Mouse (Mus musculus): ENCODE data around the gene Coq4. TPM values are rescaled to one million over a fixed set of nuclear protein-coding genes. Genes with fewer than 3 reads are reported as not detected.

The Coq4 gene
- polyA plus RNA-seq, 1 experiment from 2014 or later, result 25.4 TPM

DNA sequence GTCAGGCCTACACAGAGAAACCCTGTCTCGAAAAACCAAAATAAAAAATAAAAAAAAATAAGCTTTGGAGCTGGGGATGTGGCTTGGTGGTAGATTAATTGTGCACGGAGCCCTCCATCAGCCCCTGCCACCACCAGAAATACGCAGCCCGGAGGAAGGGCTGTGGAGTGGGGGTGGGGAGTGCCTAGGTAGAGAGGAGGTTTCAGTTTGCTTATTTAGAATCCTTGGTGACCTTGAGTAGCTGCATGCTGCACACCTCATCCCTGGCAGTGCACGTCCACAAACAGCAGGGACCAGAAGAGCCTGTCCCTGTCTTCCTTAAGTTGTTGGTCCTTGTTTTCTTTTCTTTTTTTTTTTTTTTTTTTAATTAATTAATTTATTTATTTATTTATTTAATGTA lies 46.5 kb downstream of the Coq4 start:
- Histone ChIP-seq H3K9me3 (no peaks in the 10 kb centered on the region), H3K4me2 (no peak overlapping the region), H3K4me3 (no peak overlapping the region), H3K36me3 (peaks cover 45% of the 10 kb centered on the region), H3K4me1 (no peaks in the 10 kb centered on the region; the same call in 1 of the 2 replicates), H3K27ac (no peak overlapping the region), H3K9ac (no peak overlapping the region), H3K27me3 (no peaks in the 10 kb centered on the region)
- WGBS, result 94% methylated on average over 5 of the region's 5 CpGs
- ATAC-seq (ENCODE audit: insufficient number of reproducible peaks, low FRiP score, low TSS enrichment, low read depth), result no peak

DNA sequence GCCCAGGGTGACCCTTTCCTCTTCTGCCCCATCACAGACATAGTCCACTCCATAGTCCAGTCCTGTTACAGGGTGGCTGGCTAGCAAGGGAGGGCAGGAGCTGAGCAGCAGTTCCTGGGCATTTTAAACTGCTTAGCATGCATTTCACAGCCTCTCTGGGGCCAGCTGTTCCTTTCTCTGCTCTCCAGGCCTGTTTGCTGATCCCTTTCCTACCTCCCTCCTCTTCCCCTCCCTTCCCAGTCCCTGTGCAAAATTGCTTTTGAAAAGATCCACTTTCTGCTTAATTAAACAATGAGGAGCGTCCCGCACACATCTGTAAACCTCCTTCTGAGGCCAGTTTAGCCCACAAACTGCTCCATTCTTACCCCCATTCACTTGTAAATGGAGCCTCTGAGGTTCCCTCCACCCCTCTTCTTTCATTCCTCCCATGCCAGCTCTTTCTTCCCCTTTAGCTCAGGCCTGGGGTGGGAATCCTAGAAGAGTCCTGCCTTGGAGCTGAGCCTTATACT lies 48.2 kb downstream of the Coq4 start:
- peaks cover 59% of the 10 kb centered on the region for H3K36me3 ChIP-seq
- H3K27ac ChIP-seq, result no peak overlapping the region
- no peak overlapping the region for H3K9ac ChIP-seq
- H3K4me2 ChIP-seq, result no peak overlapping the region
- no peaks in the 10 kb centered on the region for H3K4me1 ChIP-seq
- WGBS, result 69% methylated on average over 2 of the region's 2 CpGs
- no peaks in the 10 kb centered on the region for H3K27me3 ChIP-seq
- no peak for ATAC-seq (ENCODE audit: insufficient number of reproducible peaks, low FRiP score, low TSS enrichment, low read depth)
- no peak overlapping the region for H3K4me3 ChIP-seq
- no peaks in the 10 kb centered on the region for H3K9me3 ChIP-seq

GRCm38 (mm10) chr2:29839460-29839859 lies 52.2 kb downstream of the Coq4 start:
- H3K4me3 ChIP-seq, result no peak overlapping the region
- H3K27me3 ChIP-seq, result peaks cover 16% of the 10 kb centered on the region
- H3K36me3 ChIP-seq, result peaks cover 74% of the 10 kb centered on the region
- H3K4me2 ChIP-seq, result no peak overlapping the region
- no peak overlapping the region for H3K9ac ChIP-seq
- no peak overlapping the region for H3K27ac ChIP-seq
- no peaks in the 10 kb centered on the region for H3K9me3 ChIP-seq
- 56% methylated on average over 4 of the region's 4 CpGs for WGBS
- no peaks in the 10 kb centered on the region for H3K4me1 ChIP-seq
- ATAC-seq (ENCODE audit: insufficient number of reproducible peaks, low FRiP score, low TSS enrichment, low read depth), result no peak

GRCm38 (mm10) chr2:29843231-29844105 lies 56.2 kb downstream of the Coq4 start:
- Histone ChIP-seq H3K4me2 (no peak overlapping the region), H3K27me3 (peaks cover 56% of the 10 kb centered on the region), H3K36me3 (peaks cover 49% of the 10 kb centered on the region), H3K9me3 (no peaks in the 10 kb centered on the region), H3K4me1 (peaks cover 13% of the 10 kb centered on the region), H3K9ac (no peak overlapping the region), H3K4me3 (no peak overlapping the region), H3K27ac (no peak overlapping the region)
- 70% methylated on average over 9 of the region's 9 CpGs for WGBS
- no peak for ATAC-seq (ENCODE audit: insufficient number of reproducible peaks, low FRiP score, low TSS enrichment, low read depth)

GRCm38 (mm10) chr2:29844115-29844514 lies 56.8 kb downstream of the Coq4 start:
- H3K9ac ChIP-seq, result no peak overlapping the region

GRCm38 (mm10) chr2:29844661-29845060 lies 57.4 kb downstream of the Coq4 start:
- 31% methylated on average over 3 of the region's 3 CpGs for WGBS
- Histone ChIP-seq H3K27me3 (peaks cover 58% of the 10 kb centered on the region), H3K27ac (no peak overlapping the region), H3K9me3 (no peaks in the 10 kb centered on the region), H3K36me3 (peaks cover 38% of the 10 kb centered on the region), H3K9ac (no peak overlapping the region), H3K4me2 (no peak overlapping the region), H3K4me1 (peaks cover 13% of the 10 kb centered on the region), H3K4me3 (no peak overlapping the region)
- ATAC-seq (ENCODE audit: insufficient number of reproducible peaks, low FRiP score, low TSS enrichment, low read depth), result no peak

More at GRCm38 (mm10) chr2:29844115-29844514, 56.8 kb downstream of the Coq4 start:
- Histone ChIP-seq H3K36me3 (peaks cover 43% of the 10 kb centered on the region), H3K27ac (no peak overlapping the region), H3K9me3 (no peaks in the 10 kb centered on the region), H3K4me1 (peaks cover 13% of the 10 kb centered on the region), H3K27me3 (peaks cover 58% of the 10 kb centered on the region), H3K4me3 (no peak overlapping the region), H3K4me2 (no peak overlapping the region)
- whole genome bisulfite sequencing, result 90% methylated on average over 2 of the region's 2 CpGs
- no peak for ATAC-seq (ENCODE audit: insufficient number of reproducible peaks, low FRiP score, low TSS enrichment, low read depth)

DNA sequence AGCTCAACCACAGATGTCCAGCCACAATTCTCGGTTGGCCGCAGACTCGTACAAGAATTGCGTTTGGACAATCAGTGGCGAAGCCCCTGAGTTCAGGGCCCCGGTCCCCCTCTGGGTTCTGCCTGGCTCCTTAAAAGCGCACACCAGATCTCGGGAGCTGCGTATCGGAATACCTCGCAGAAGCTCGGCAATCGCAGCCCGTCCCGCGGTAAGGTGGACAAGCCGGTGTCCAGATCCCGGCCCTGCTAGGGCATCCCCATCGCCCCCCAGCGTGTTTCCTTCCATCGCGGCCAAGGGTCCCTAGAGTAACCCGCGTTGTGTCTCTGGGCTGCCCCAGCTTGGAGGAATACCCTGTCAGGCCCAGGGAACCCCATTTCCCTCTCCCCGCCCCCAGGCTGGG lies 58.3 kb downstream of the Coq4 start:
- peaks cover 32% of the 10 kb centered on the region for H3K36me3 ChIP-seq
- WGBS, result 17% methylated on average over 25 of the region's 25 CpGs
- no peak overlapping the region for H3K27ac ChIP-seq
- no peak overlapping the region for H3K9ac ChIP-seq
- peak overlapping the region; percentile 21 for H3K4me3 ChIP-seq
- peaks cover 58% of the 10 kb centered on the region for H3K27me3 ChIP-seq
- peaks cover 13% of the 10 kb centered on the region for H3K4me1 ChIP-seq
- ATAC-seq (ENCODE audit: insufficient number of reproducible peaks, low FRiP score, low TSS enrichment, low read depth), result no peak
- H3K4me2 ChIP-seq, result peak overlapping the region; percentile 36
- no peaks in the 10 kb centered on the region for H3K9me3 ChIP-seq

DNA sequence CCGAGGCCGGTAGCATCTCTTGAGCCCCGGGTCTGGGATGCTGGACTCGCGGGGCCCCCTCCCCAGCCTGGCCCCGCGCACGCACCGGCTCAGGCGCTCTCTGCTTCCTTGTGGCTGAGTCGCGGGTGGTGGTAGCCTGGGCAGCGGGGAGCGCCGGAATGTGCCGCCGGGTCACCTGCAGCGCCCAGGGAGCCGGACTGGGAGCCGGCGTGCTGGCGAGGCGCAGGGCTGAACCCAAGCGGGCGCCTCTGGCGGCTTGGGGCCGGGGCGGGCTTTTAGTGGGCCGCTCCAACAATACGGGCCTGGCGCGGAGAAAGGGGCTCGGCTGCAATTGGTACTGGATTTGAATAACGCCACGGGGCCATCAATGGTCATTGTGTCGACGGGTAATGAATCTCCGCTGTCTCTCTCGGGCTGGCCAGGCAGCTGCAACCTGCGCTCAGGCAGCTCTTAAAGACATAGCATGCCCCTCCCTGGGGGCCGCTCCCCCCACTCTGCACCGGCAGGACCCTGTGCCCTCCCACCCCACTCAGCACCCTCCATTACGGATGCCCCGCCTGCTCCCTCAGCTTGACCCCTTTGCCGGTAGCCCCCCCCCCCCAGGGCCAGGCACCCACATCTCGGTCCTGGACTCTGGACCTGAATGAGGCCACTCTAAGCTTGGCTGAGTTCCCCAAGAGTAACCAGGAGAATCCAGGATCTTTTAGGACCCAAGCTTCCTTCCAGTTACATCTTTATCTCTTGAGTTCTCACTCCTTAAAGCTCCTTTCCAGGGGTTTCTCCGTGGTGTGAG lies 59.0 kb downstream of the Coq4 start:
- no peaks in the 10 kb centered on the region for H3K9me3 ChIP-seq
- 11% methylated on average over 47 of the region's 47 CpGs for WGBS
- H3K27ac ChIP-seq, result no peak overlapping the region
- H3K4me3 ChIP-seq, result peak overlapping the region; percentile 21
- H3K36me3 ChIP-seq, result peaks cover 30% of the 10 kb centered on the region
- no peak overlapping the region for H3K9ac ChIP-seq
- no peak for ATAC-seq (ENCODE audit: insufficient number of reproducible peaks, low FRiP score, low TSS enrichment, low read depth)
- peak overlapping the region; percentile 36 for H3K4me2 ChIP-seq
- H3K27me3 ChIP-seq, result peaks cover 58% of the 10 kb centered on the region
- H3K4me1 ChIP-seq, result peaks cover 13% of the 10 kb centered on the region

GRCm38 (mm10) chr2:29846911-29847310 lies 59.6 kb downstream of the Coq4 start:
- Histone ChIP-seq H3K4me3 (no peak overlapping the region), H3K9ac (no peak overlapping the region), H3K27me3 (peaks cover 58% of the 10 kb centered on the region), H3K4me2 (no peak overlapping the region), H3K4me1 (peaks cover 13% of the 10 kb centered on the region), H3K27ac (no peak overlapping the region), H3K9me3 (no peaks in the 10 kb centered on the region), H3K36me3 (peaks cover 25% of the 10 kb centered on the region)
- 49% methylated on average over 3 of the region's 3 CpGs for WGBS
- no peak for ATAC-seq (ENCODE audit: insufficient number of reproducible peaks, low FRiP score, low TSS enrichment, low read depth)

Small RNA genes lying within 50 kb of the gene (microRNA-seq; reads per million reads assigned to microRNA genes)
- gene Mir219a-2 (not detected), gene Mir219b (not detected)

Other genes starting within 250 kb of the Coq4 start
- 15.9 and 17.1 TPM in 2 replicates for gene Rapgef1, start 167.8 kb upstream of the Coq4 start, polyA plus RNA-seq (2015; fragmentation: Nextera tagmentation; extraction: Ambion mirVana)
- not detected in 2 replicates for gene Gm13420, start 35.8 kb upstream of the Coq4 start, polyA plus RNA-seq (2015; fragmentation: Nextera tagmentation; extraction: Ambion mirVana)
- 0.33 TPM in 1 of 2 replicates, not detected in the other for gene Gm13547, start 28.2 kb upstream of the Coq4 start, polyA plus RNA-seq (2015; fragmentation: Nextera tagmentation; extraction: Ambion mirVana)
- 32.1 and 33.9 TPM in 2 replicates for gene Trub2, start 1.0 kb downstream of the Coq4 start, polyA plus RNA-seq (2015; fragmentation: Nextera tagmentation; extraction: Ambion mirVana)
- 19.1 and 22.2 TPM in 2 replicates for gene Slc27a4, start 15.1 kb downstream of the Coq4 start, polyA plus RNA-seq (2015; fragmentation: Nextera tagmentation; extraction: Ambion mirVana)
- gene Urm1, start 32.6 kb downstream of the Coq4 start, polyA plus RNA-seq (2015; fragmentation: Nextera tagmentation; extraction: Ambion mirVana), result 24.4 and 27.5 TPM in 2 replicates
- gene Cercam, start 81.7 kb downstream of the Coq4 start, polyA plus RNA-seq (2015; fragmentation: Nextera tagmentation; extraction: Ambion mirVana), result 53.1 and 64.1 TPM in 2 replicates
- gene Odf2, start 101.7 kb downstream of the Coq4 start, polyA plus RNA-seq (2015; fragmentation: Nextera tagmentation; extraction: Ambion mirVana), result 49.6 and 52.1 TPM in 2 replicates
- 58.0 and 59.5 TPM in 2 replicates for gene Gle1, start 147.9 kb downstream of the Coq4 start, polyA plus RNA-seq (2015; fragmentation: Nextera tagmentation; extraction: Ambion mirVana)
- 89.3 and 95.5 TPM in 2 replicates for gene Sptan1, start 178.1 kb downstream of the Coq4 start, polyA plus RNA-seq (2015; fragmentation: Nextera tagmentation; extraction: Ambion mirVana)